ENCODE assay signal across 13 mouse cellular contexts in genomic region chr4:95385552-95385951, GRCm38 (mm10).
DNase-seq lines count a peak whose midpoint lies in the region; ATAC-seq and TF ChIP-seq lines count a peak whose summit lies in the region.
"Had no signal": no experiment of that assay in that cellular context is flagged by ENCODE, and none has a peak within 500 bp of the region (broad histone marks: within the 10 kb centered on the region; RNA-seq: fewer than 3 reads in every experiment).

No protein-coding gene starts in this region.

- TF ChIP-seq EP300 in CH12.LX (IDR thresholded peaks at IDR 0.05; ENCODE audit: low read length) = no peak

- no peaks in the 10 kb centered on the region for H3K27me3 ChIP-seq in CH12.LX (replicated peaks)
- H3K27me3 ChIP-seq in kidney, postnatal 0 days (ENCODE audit: insufficient read depth, low read length) = no peaks in the 10 kb centered on the region
- no peaks in the 10 kb centered on the region for H3K27me3 ChIP-seq in lung, embryonic 15.5 days
- H3K27me3 ChIP-seq in hindbrain, embryonic 14.5 days (ENCODE audit: control insufficient read depth, insufficient read depth, low read length) = no peaks in the 10 kb centered on the region

- no peak overlapping the region for H3K27ac ChIP-seq in CH12.LX (ENCODE audit: insufficient read depth, low read depth)
- no peak overlapping the region; the same call in 1 of the 2 replicates for H3K27ac ChIP-seq in kidney, postnatal 0 days
- H3K27ac ChIP-seq in lung, embryonic 15.5 days = peak overlapping the region; percentile 86
- no peak overlapping the region for H3K27ac ChIP-seq in hindbrain, embryonic 14.5 days
- H3K27ac ChIP-seq: hindbrain, postnatal 0 days; macrophage had no signal

- no peak for DNase-seq in CH12.LX (ENCODE audit: extremely low read depth)
- peak; percentile 31 to 38 for DNase-seq in heart, adult 9 months (ENCODE audit: low spot score in 2 of 2)
- DNase-seq in kidney, postnatal 0 days (ENCODE audit: low spot score) = peak; percentile 51
- no peak for DNase-seq in cerebellum, adult 11 months
- no peak for DNase-seq in frontal cortex, postnatal 10 days (ENCODE audit: low spot score in 2 of 2)
- DNase-seq in hindbrain, embryonic 14.5 days (ENCODE audit: low spot score) = no peak
- DNase-seq in urinary bladder, postnatal 36 days (ENCODE audit: low spot score in 2 of 2) = no peak
- DNase-seq: adrenal gland, postnatal 14 days; cerebellum, postnatal 36 days; forebrain, postnatal 0 days had no signal

- no peak for TF ChIP-seq RAD21 in CH12.LX (IDR thresholded peaks at IDR 0.05; ENCODE audit: low read depth, low read length)

- no peak for TF ChIP-seq CTCF in CH12.LX (conservative IDR thresholded peaks at IDR 0.05 in 1 of 2, IDR thresholded peaks at IDR 0.05 in 1 of 2; ENCODE audit: low read depth in 2 of 2, low read length in 2 of 2)
- TF ChIP-seq CTCF in kidney, postnatal 0 days (IDR thresholded peaks at IDR 0.05; ENCODE audit: low read depth) = no peak

- H3K9ac ChIP-seq in CH12.LX (ENCODE audit: insufficient read depth, low read depth) = no peak overlapping the region
- H3K9ac ChIP-seq in kidney, postnatal 0 days (ENCODE audit: low read depth, low read length) = no peak overlapping the region
- no peak overlapping the region for H3K9ac ChIP-seq in lung, embryonic 15.5 days
- H3K9ac ChIP-seq in hindbrain, embryonic 14.5 days = no peak overlapping the region
- H3K9ac ChIP-seq: forebrain, postnatal 0 days had no signal

- peaks cover 4 to 17% of the 10 kb centered on the region in 2 experiments; a peak in 3 of 4 replicates for H3K4me1 ChIP-seq in CH12.LX (ENCODE audit: control insufficient read depth in 1 of 2, insufficient read depth in 2 of 2)
- H3K4me1 ChIP-seq in kidney, postnatal 0 days (replicated peaks; ENCODE audit: insufficient read depth, low read length) = peaks cover 8% of the 10 kb centered on the region; the same call in 1 of the 2 replicates
- peaks cover 43% of the 10 kb centered on the region for H3K4me1 ChIP-seq in lung, embryonic 15.5 days
- H3K4me1 ChIP-seq in hindbrain, embryonic 14.5 days (replicated peaks; ENCODE audit: control insufficient read depth, insufficient read depth, low read length) = no peaks in the 10 kb centered on the region

- H3K4me3 ChIP-seq in CH12.LX (replicated peaks in 1 of 3; ENCODE audit: low read depth in 2 of 3, low read length in 2 of 3, poor library complexity in 1 of 3) = no peak overlapping the region
- no peak overlapping the region for H3K4me3 ChIP-seq in kidney, postnatal 0 days (replicated peaks; ENCODE audit: low read depth, low read length)
- no peak overlapping the region for H3K4me3 ChIP-seq in lung, embryonic 15.5 days
- no peak overlapping the region for H3K4me3 ChIP-seq in hindbrain, embryonic 14.5 days (replicated peaks; ENCODE audit: low read length)

- in situ Hi-C loops in CH12.LX (cut with MboI; ENCODE audit: low pct_ligation_motif_present, low pct_unique_long_range_greater_than_20kb, low sequenced_read_pairs) = no loop called here

- dilution Hi-C loops in CH12.LX (cut with MboI; ENCODE audit: extremely low pct_ligation_motif_present, extremely low pct_unique_long_range_greater_than_20kb, low sequenced_read_pairs) = no loop called here

- no peak for TF ChIP-seq POLR2A in CH12.LX (IDR thresholded peaks at IDR 0.05; ENCODE audit: low read depth, low read length)

- no peaks in the 10 kb centered on the region for H3K36me3 ChIP-seq in CH12.LX (replicated peaks in 1 of 2; ENCODE audit: control insufficient read depth in 1 of 2, insufficient read depth in 1 of 2, low read length in 1 of 2)
- H3K36me3 ChIP-seq in kidney, postnatal 0 days (ENCODE audit: insufficient read depth, low read length) = no peaks in the 10 kb centered on the region
- no peaks in the 10 kb centered on the region for H3K36me3 ChIP-seq in lung, embryonic 15.5 days
- no peaks in the 10 kb centered on the region for H3K36me3 ChIP-seq in hindbrain, embryonic 14.5 days (replicated peaks; ENCODE audit: control insufficient read depth, insufficient read depth)

- ATAC-seq in kidney, postnatal 0 days (replicated peaks; ENCODE audit: low FRiP score, low read depth) = no peak
- peak; percentile 89 for ATAC-seq in lung, embryonic 15.5 days (ENCODE audit: borderline replicate concordance, extremely low read depth, low FRiP score, low TSS enrichment)
- no peak for ATAC-seq in hindbrain, embryonic 14.5 days (ENCODE audit: low FRiP score)
- ATAC-seq: forebrain, postnatal 0 days; hindbrain, postnatal 0 days had no signal

- H3K9me3 ChIP-seq in CH12.LX (replicated peaks; ENCODE audit: low read length) = no peaks in the 10 kb centered on the region
- no peaks in the 10 kb centered on the region for H3K9me3 ChIP-seq in kidney, postnatal 0 days (replicated peaks; ENCODE audit: low read length)
- no peaks in the 10 kb centered on the region for H3K9me3 ChIP-seq in lung, embryonic 15.5 days
- H3K9me3 ChIP-seq in hindbrain, embryonic 14.5 days (ENCODE audit: control insufficient read depth, low read length) = no peaks in the 10 kb centered on the region

- 48% methylated on average over 7 of the region's 7 CpGs for WGBS in kidney, postnatal 0 days
- 14% methylated on average over 7 of the region's 7 CpGs for WGBS in lung, embryonic 15.5 days
- 64% methylated on average over 7 of the region's 7 CpGs for WGBS in hindbrain, embryonic 14.5 days

- H3K4me2 ChIP-seq in CH12.LX (ENCODE audit: insufficient read depth, low read depth, poor library complexity, severe bottlenecking) = no peak overlapping the region; the same call in 1 of the 2 replicates
- H3K4me2 ChIP-seq in kidney, postnatal 0 days (ENCODE audit: low read length) = no peak overlapping the region
- no peak overlapping the region for H3K4me2 ChIP-seq in lung, embryonic 15.5 days
- no peak overlapping the region for H3K4me2 ChIP-seq in hindbrain, embryonic 14.5 days (replicated peaks)

- H3K79me2 ChIP-seq in CH12.LX (replicated peaks; ENCODE audit: control insufficient read depth, extremely low read depth, insufficient read depth, poor library complexity, severe bottlenecking) = no peaks in the 10 kb centered on the region

TF ChIP-seq in CH12.LX, 34 proteins besides CTCF, POLR2A, EP300 and RAD21:
- TF ChIP-seq MXI1 (IDR thresholded peaks at IDR 0.05; ENCODE audit: low read depth, low read length) (no peak), USF1 (IDR thresholded peaks at IDR 0.05; ENCODE audit: low read depth, low read length) (no peak), ZNF384 (IDR thresholded peaks at IDR 0.05; ENCODE audit: low read depth, low read length) (peak; percentile 42; the same call in 1 of the 2 replicates), ZKSCAN1 (IDR thresholded peaks at IDR 0.05; ENCODE audit: borderline replicate concordance, low read depth, low read length) (no peak), CHD1 (IDR thresholded peaks at IDR 0.05; ENCODE audit: low read depth, low read length) (no peak), JUN (IDR thresholded peaks at IDR 0.05; ENCODE audit: insufficient read depth, low read depth, low read length) (no peak), MEF2A (IDR thresholded peaks at IDR 0.05; ENCODE audit: borderline replicate concordance, low read depth, low read length) (peak; percentile 59; the same call in 1 of the 2 replicates), PAX5 (IDR thresholded peaks at IDR 0.05; ENCODE audit: low read length) (no peak), HCFC1 (IDR thresholded peaks at IDR 0.05; ENCODE audit: low read depth, low read length) (no peak)

Comparison
In these comparisons a context has a peak if more than half of its experiments do, and no peak if none do; other contexts are left out.
1. DNase-seq: peak in heart, adult 9 months (2 of 2) and kidney, postnatal 0 days (single experiment); none in CH12.LX (single experiment), cerebellum, adult 11 months (single experiment), frontal cortex, postnatal 10 days (0 of 2), hindbrain, embryonic 14.5 days (single experiment) and urinary bladder, postnatal 36 days (0 of 2).